Mouse (Mus musculus) liver, postnatal 0 days (tissue): Measurements from ENCODE around the gene Fbxl12.

Experiments used
- CTCF ChIP-seq: sonication (generic); IDR thresholded peaks from 2 replicates; pipeline ENCODE4 v1.5.1; 2016; ENCODE audit warnings: antibody characterized with exemption, low read depth
- EP300 ChIP-seq: IDR thresholded peaks from 2 replicates; pipeline ENCODE4 v1.6.1; 2016; ENCODE audit warnings: antibody characterized with exemption, low read depth, mild to moderate bottlenecking

DNA sequence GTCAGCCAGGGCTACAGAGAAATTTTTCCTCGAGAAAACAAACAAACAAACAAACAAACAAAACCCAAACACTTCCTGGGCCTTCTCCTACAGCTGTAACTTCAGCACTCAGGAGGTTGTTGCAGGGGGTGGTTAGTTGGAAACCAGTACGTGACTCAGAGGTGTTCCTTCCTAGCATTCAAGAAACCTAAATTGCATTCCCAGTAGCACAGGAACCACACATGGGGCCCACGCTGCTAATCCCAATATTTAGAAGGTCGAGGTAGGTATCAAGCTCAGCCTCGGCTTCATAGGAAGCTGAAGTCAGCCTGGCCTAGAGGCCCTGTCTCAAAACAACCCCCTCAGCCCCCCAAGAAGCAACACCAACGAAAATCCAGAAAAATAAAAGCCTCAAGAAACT, 3.1 kb downstream of the Fbxl12 start:
- TF ChIP-seq CTCF: no peak
- TF ChIP-seq EP300: no peak
